Mouse (Mus musculus): ENCODE results near the gene Gm26938.

The Gm26938 gene

DNA sequence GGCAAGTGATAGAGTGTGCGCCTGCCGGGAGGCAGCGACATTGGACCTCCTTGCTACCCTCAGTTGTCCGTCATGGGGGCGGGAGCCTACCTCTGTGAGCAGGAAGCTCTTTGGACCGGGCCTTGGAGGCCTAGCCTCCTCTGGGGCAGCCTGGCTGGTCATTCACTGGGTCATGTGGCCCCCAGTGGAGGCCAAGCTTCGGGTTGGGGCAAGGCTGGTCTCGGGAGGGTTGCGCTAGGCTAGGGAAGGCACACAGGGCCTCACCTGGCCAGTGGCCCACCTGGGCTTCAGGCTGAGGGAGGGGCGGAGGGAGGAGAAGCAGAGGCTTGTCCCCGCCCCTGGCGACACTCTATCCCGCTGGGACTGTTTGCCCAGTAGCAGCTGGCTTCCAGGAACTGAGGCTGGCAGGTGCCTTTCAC is 12.2 kb downstream of the Gm26938 start:
- DNase-seq = no peak

DNA sequence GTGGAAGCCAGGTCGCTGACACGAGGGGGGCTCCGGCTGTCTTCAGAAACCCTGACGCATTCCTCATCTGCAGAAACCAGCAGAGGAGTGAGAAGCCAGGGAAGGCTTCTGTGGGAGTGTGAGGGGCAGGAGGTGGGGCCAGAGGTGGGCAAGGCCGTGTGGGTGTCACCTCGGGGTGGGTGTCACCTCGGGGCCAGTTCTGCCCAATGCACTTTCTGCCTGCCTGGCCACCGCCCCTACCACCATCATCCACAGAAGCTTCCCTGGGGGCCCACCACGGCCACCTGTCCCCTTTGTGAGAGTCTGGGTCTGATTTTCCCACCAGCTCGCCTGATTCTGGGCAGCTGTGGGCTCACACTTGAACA is 13.1 kb downstream of the Gm26938 start:
- DNase-seq = no peak

DNA sequence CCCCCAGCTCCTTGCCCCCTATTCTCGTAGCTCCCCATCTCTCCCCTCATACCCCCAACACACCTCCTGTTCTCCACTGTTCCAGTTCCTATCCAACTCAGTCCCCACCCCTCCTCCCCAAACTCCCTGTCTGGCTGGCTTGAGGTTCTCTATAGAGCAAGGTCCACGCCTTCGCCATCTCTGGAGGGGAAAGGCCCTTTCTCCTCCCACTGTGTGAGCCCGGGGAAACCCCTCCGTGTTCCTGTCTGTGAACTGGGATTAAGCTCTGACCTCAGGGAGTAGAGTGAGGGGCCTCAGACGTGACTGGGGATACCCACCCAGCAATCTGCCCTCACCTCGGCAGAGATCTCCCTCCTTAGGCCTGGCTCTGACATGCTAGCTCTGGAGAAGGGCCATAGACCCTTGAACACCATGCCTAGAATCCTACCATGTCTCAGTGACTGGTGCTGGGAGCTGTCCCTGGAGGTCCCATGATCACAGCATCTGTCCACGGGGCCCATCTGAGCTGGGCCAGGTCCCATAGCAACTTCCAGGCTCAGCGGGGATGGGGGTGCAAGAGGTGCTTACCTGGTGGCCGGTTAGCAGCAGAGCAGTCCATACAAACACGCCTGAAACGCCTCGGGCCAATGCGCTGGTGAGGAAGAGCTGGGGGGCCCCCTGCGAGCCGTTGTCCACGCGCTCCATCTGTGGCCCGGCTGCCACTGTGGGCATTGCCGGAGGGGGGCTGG is 13.6 kb downstream of the Gm26938 start:
- DNase-seq = no peak

DNA sequence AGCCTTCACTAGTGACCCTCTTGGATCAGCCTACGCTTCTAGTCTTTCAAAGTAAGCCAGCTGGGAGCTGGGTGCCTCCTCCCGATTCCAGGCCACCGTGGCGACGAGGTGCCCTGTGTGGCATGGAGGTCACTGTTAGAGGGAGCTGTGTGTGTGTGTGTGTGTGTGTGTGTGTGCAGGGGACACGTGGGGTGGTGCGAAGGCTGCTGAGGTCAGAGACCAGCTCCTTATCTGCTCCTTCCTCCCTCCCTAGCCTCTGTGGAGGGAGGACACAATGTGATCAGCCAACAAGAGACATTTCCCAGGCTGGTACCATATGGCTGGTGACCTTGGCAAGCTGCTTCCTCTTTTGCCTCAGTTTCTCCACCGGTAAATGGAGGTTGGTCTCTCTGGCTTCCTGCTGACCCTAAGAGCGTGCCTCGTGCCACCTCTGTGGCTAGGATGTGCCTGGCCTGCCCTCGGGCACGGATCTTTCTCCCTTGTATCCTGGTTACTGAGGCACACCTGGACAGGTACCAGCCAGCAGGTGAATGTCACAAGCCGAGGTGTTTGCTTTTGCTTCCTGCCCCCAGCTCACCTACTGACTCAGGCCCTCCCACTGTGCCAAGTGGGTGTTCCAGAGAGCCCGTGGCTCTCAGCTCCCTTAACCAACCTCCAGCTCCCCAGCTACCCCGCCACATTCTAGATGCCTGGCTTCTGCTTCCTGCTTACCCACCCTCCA is 14.4 kb downstream of the Gm26938 start:
- DNase-seq = no peak

DNA sequence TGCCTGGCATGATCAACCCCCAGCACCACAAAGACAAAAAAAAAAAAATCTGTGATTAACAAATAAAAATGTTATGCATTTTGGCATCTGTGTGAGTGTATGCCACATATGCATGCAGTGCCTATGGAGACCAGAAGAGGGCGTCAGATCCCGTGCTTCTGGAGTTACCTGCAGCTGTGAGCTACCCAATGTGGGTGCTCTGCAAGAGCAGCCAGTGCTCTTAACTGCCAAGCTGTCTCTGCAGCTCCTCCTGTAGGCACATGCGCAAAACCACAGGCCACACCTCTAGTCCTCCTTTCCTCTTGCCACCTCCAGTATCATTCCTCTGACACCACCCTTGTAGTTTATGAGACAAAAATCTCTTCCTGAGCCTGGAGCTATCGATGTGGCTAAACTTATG is 16.8 kb downstream of the Gm26938 start:
- DNase-seq = no peak

DNA sequence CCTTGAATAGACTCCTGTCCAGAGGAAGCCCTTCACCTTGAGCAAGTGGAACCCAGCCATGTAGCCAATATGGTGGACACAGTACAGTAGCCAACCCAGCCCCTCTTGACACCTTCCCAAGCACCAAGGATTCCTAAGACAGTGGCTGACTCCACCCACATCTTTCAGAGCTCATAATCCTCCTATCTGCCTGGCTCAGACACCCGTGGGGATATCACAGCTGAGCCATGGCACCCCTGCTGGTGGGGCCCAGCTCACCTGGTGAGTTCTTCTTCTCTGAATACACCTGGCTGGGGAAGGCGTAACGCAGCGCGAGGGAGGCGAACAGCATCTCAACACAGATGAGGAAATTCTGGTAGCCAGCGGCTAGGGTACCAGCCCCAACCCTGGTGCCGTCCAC is 20.3 kb downstream of the Gm26938 start:
- no peak for DNase-seq

DNA sequence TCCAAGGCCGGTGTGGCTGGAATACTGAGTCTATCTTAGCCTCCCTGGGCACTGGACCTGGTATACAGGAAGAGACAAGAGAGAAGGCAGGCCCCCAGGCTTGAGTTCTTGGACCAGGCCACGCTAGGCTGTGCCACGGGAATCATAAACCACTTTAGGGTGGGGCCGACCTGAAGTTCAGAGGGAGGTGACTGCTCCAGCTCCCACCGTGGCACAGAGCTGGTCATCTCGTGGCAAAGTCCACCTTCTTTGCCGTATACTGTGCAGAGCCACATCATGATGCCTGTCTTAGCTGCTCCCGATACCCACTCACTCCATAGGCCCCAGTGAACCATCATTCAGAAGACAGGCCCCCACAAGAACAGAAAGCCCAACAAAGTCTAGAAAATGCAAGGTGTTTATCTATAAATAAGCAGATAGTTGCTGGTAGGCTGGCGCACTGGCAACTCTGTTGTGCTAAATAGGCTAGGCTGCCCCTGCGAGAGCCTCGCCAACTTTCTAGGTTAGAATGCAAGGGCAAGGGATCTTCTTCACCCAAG is 21.6 kb downstream of the Gm26938 start:
- DNase-seq = no peak

DNA sequence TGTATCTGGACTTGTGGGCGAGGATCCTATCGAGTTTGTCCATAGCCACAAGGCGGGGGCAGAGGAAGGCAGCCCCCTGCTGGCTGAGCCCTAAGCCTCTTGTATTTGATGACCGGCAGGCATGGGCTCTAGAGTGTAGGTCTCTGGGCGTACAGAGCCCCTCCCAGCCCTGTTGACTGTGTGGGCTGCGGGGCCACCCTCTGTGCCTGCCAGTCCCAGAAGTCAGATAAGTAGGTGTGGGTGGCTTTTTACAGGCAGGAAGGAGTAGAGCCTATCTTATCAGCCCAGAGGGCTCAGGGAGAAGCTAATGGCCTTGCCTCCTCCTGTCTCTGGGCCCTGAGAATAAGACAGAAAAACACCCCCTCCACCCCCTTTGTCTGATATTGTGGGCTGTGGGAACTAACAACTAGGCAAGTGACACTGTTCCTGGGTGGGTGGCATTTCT is 22.1 kb downstream of the Gm26938 start:
- no peak for DNase-seq

DNA sequence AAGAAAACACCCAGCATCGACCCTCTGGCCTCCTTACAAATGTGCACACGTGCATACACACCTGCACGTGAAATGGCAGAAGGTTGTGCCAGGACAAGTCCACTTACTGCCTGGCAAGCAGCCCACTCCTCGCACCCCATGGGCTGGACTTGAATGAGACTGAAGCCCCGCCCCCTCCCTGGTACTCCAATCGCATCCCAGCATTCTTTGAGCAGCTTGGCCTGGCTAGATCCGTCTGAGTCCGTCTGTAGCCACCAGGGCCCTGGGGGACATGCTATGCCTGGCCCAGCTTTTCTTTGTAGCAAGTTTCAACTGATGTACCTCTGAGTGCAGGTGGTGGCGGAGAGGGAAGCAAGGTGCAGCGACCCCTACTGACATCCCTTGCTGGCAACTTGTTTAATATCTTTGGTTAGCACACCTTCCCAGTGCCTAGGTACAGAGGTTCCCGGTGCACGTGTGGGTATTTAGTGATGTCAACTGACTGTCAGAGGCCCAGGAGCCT is 22.6 kb downstream of the Gm26938 start:
- no peak for DNase-seq

DNA sequence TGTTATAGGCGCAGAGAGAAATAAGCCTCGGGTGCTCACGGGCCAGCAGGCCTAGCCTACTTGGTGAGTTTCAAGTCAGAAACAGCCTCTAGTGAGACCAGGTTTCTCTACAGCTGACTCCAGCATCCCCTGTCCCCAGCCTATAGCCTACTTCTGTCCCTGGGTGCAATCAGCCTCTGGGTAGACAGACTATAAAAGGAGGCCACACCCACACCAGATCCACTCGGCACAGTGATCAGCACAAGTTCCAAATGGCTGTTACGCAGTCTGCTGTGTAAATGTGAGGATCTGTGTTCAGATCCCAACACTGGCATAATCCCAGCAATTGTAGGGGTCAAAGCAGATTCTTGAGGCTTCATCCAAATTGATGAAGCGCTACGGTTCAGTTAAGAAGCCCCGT is 23.0 kb downstream of the Gm26938 start:
- no peak for DNase-seq

DNA sequence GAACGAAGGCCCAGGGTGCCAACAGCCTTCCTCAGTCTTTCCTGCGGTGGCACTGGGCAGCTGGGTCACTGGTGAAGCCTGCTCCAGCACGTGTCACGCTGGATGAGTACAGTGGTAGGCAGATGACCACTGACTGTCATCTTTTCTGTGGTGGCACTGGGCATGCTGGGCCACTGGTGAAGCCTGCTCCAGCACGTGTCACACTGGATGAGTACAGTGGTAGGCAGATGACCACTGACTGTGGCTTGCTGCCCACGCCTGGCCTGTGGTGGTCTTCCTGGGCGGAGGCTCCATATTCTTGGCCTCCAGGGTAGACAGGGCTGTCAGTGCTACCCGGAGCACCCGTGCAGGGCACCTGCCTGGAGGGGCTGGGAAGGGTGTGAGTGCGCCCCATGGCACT is 24.3 kb downstream of the Gm26938 start:
- DNase-seq = no peak

DNA sequence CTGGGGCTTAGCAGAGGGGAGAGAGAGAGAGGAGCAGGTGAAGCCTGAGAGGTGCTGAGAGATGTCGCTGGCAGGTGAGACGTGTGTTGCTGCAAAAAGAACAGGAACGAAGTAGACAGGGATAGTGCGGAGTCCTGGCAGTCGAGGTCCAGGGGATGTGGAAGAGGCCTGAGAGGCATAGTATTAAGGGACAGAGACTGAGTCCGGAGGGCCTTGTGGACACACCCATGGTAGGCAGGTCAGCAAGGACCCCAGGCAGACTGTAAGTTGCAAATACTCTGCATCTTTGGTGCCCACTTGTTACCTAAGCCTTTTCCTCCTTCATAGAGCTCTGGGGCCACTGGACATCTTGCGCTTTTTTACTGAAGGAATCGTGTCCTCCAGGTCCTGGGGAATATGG is 25.0 kb downstream of the Gm26938 start:
- no peak for DNase-seq

DNA sequence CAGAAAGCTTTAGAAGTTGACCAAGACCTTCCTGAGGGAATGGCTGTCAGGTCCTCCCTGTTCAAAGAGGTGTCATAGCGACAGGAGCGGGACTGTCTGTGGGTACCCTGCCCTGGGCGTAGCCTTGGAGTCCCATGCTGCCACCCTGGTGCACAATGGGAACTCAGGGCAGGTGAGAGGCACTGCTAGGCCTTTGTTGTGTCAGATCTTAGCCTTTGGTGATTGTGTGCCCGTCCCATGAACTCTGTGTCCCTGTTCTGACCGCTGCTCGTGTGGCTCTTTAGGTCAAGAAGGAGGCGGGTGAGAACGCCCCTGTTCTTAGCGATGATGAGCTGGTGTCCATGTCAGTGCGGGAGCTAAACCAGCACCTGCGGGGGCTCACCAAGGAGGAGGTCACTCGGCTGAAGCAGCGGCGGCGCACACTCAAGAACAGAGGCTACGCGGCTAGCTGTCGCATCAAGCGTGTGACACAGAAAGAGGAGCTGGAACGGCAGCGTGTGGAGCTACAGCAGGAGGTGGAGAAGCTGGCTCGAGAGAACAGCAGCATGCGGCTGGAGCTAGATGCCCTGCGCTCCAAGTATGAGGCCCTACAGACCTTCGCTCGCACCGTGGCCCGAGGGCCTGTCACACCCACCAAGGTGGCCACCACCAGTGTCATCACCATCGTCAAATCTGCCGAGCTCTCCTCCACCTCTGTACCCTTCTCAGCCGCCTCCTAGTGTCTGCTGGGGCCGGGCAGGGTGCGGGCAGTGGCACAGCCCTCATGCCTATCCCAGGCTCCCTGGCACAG is 26.2 kb downstream of the Gm26938 start:
- DNase-seq = no peak

DNA sequence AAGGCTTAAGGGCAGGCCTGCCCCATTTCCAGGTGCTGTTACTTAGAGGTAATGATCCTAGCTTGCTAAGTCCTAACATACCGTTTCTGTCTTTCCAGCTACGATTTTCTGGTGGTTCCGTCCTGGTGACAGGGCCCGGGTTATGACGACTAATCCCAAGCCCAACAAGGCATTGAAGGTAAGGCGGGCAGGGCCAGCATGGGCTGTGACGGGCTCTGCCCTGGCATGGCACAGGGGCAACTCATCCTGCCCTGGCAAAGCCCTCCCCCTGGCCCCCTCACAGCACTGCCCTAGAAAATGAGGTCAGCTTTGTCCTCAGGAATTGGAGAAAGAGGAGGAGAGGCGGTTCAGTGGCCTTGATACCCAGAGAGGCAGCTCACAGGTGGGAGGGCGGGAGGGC is 27.2 kb downstream of the Gm26938 start:
- DNase-seq = no peak

DNA sequence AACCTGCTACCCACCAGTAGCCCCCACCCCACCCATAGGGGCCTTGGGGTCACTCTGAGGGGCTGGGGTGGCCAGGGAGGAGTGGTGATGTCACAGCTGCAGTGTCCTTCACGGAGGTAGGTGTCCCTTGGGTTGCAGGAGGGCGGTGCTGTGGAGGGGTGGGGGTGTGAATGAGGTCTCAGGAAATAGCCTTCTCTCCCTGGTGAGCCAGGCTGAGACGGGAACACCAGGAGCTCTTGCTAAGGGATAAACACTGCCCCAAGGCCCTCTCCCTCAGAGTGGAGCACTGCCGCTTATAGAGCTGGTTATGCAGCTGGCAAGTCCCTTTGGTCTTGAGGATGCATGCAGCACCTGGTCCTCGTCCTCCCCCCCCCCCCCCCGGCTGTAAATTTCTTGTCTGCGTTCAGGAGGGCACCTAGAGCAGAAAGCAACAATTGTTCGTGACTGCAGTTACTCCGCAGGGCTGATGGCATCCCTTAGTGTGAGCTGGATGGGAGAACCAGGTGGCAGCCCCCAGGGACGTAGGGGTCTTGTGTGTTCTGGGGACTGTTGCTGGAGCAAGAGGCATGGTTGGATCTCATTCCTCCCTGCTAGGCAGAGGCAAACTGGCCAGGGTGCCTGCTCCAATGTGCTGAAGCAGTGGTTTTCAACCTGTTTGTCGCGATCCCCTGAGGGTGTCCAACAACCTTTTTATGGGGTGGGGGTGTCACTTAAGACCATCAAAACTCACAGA is 27.9 kb downstream of the Gm26938 start:
- DNase-seq = no peak

DNA sequence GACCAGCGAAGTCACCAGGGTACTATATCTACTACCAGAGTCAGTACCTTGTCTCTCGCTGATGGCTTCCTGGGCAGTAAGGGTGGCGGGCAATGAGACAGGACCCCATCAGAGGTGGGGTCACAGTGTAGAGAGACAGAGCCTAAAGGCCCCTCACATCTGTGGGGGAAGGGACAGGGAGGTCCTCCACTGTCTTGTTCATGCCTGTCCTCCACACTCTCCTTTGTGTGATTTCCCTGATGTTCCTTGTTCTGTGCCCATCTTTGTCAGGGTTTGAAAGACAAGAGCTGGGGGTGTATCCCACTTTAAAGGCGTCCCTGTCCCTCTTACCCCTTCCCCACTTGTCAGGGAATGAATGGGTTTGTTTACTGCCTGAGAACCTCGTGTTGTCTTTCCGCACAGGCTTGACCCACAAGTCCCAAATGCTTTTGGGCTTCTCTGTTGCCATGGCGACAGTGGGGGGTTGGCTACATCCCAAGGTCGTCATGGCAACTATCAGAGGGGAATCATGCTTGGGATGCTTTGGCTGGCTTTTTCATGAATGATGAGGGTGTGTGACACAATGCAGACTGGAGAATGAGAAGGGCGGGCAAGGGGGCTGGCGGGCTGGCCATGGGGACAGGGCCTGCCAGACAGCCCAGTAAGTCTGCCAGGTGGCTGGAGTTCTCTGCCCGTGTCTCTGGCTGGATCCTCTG is 28.6 kb downstream of the Gm26938 start:
- DNase-seq = no peak

DNA sequence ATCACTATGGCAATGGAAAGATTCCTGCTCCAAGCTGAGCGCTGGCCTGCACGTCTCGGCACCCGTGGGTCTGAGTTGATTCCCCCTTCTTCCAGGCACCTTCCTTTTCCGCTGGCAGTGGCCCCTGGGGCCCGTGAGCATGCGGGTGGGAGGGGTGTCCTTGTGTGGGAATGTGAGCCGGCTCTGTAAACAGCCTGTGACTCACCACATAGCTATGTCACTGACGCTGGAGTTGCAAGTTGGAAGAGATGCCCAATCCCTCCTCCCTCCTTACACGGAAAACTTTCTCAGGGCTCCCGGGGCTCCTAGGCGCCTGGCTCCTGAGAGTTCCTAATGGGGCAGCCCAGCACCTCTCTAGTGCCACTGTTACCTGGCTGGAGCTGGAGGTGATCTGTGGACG is 29.3 kb downstream of the Gm26938 start:
- no peak for DNase-seq

DNA sequence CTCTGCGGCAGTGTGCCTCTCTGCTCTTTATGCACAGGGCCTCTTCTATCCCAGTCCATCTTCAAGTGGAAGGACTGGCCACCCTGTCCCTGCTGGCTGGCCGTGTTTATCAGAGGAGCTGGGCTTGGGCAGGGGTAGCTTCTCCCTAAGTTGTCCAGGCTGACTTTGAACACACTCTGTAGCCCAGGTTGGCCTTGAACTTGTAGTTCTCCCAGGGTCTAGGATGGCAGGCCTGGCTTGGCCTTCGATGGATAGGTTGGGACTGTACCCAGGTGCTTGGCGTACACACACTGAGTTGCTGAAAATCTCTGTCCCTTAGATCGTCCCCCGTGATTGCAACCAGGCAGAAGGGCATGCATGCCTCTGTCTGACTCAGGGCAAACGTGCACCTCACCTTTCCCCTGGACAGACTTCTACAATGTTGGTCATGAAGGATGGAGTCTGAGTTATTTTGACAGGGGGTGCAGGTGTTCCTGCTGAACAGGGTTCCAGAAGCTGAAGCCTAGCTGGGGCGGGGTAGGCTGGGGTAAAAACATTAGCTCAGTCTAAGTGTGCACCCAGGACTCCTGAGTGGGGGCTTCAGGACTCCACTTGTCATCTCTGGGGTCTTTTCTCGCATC is 30.1 kb downstream of the Gm26938 start:
- DNase-seq = no peak

DNA sequence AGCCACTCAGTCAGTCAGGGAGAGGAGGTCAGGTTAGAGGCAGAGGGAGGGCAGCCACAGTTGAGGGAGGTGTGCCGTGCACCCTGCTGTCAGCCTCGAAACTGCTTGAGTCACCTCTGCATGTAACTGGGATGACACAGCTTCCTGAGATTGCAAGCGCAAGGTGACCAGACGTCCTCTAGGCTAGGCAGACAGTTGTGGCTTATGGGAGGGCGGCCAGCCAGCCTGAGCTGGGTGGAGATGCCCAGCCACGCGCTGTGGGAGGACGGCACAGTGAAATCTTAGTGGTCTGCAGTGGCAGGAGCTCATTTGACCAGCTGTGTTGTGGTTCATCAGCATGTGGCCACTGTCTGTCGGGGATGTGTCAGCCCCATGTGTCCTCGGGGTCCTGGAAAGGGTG is 31.3 kb downstream of the Gm26938 start:
- DNase-seq = no peak

DNA sequence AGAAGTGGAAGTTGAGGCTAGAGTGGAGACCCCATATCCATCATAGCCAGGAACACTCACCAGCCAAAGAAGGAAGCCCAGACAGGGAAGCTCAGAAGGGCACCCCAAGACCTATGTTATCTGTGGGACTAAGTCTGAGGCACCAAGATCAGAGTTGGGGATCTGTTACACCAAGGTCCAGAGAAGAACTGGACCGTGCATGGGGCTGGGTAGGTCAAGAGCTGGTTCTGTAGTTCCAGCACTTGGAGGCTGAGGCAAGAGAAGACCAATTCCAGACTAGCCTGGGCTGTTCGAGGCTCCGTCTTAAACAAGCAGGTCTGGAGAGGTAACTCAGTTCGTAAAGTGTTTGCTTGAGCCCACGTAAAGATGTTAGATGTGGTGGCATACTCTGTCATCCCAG is 32.1 kb downstream of the Gm26938 start:
- no peak for DNase-seq

DNA sequence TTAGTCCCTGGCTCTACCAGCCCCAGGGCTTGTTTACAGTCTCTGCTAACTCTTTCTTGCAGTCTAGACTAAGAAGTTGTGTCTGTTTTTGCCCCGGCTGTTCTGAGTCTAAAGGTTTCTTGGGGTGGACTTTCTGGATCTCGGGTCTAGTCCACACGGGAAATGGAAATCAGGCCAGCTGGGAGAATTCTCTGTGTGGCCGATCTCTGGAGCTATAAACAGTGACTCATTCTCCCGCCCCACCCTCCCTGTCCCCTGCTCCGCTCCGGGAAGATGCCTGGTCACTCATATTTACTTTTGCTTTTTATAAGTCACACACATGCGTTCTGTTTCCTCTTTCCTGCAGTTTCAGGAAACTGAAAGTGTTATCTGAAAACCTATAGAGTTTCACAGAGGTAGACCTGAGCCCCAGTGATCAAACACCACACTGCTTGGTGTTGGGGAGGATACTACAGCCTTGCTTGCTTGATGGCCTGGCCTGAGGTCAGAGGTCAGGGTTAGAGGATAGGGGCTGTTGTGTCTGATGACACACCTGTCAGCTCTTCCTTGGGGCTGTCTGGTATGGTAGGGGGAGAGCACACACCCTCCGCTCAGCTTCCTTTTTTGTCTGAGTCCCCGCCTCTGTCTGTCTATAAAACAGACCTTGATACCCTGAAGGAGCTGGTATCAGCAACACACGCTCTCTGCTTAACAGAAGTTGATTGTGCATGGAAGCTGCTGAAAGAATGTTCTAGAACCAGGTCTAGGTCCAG is 32.7 kb downstream of the Gm26938 start:
- DNase-seq = no peak

Measured in thymus, adult 18-20 months (tissue).